Comparison of ENCODE assay signal across 8 mouse cellular contexts in the genomic region with DNA sequence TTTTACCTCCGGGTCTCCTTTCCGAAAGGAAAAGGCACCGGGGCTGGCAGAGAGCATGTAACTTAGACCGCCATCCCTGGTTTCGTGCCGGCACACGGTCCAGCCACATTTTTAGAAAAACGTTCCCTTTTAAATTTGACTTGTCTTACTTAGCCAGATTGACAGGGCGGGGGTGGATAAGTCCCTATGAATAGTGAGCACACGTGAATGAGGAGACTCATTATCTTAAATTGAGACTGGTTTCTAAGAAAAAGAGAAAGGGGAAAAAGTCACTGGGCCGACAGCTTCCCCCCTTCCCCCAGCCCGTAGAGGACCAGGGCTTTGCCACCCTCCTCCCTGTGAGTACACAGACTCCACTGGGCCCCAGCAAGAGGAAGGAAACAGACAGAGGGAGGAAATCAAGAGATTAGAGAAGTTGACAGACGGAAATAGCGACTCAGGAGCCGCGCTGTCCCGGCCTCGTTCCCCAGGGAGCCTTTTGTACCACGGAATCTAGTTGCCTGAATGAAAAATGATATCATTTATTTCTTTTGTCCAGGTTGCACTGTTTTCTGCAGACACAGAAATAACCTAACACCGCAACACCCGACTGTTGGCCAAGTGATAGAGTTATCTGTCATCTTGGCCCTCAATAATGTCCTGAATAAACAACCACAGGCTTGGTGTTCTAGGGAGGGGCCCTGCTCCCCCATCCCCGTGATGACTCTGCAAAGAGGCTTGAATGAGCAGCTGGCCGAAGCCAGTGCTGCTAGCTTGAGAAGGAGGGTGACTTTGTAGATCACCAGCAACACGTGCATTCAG. TPM values are rescaled to one million over a fixed set of nuclear protein-coding genes. Genes with fewer than 3 reads are reported as not detected.
DNase-seq lines count a peak whose midpoint lies in the region; ATAC-seq lines count a peak whose summit lies in the region.

No protein-coding gene starts in this region.

- H3K4me2 ChIP-seq in embryonic facial prominence, embryonic 15.5 days (replicated peaks): 0 out of 2 replicates have a peak overlapping the region, but pooled peaks have one; percentile 8
- peak overlapping the region; percentile 1; the same call in 1 of the 2 replicates for H3K4me2 ChIP-seq in hindbrain, embryonic 15.5 days
- H3K4me2 ChIP-seq in liver, embryonic 12.5 days: peak overlapping the region; percentile 50
- peak overlapping the region; percentile 28 for H3K4me2 ChIP-seq in neural tube, embryonic 12.5 days (replicated peaks)

- no peak overlapping the region for H3K9ac ChIP-seq in embryonic facial prominence, embryonic 15.5 days
- no peak overlapping the region for H3K9ac ChIP-seq in hindbrain, embryonic 15.5 days
- H3K9ac ChIP-seq in liver, embryonic 12.5 days: peak overlapping the region; percentile 9; the same call in 1 of the 2 replicates
- no peak overlapping the region for H3K9ac ChIP-seq in neural tube, embryonic 12.5 days

- 0 out of 2 replicates have a peak, but pooled peaks have one; percentile 39 for ATAC-seq in embryonic facial prominence, embryonic 15.5 days (ENCODE audit: insufficient number of reproducible peaks, low FRiP score, low TSS enrichment, low read depth)
- ATAC-seq in hindbrain, embryonic 15.5 days (ENCODE audit: low FRiP score, low read depth): no peak; the same call in 1 of the 2 replicates
- peak; percentile 59 for ATAC-seq in liver, embryonic 12.5 days
- no peak for ATAC-seq in neural tube, embryonic 12.5 days (ENCODE audit: low FRiP score, low read depth)

- 26% methylated on average over 24 of the region's 24 CpGs for WGBS in embryonic facial prominence, embryonic 15.5 days
- 22% methylated on average over 24 of the region's 24 CpGs for WGBS in hindbrain, embryonic 15.5 days
- WGBS in liver, embryonic 12.5 days (ENCODE audit: insufficient replicate concordance): 7% methylated on average over 24 of the region's 24 CpGs
- 34% methylated on average over 24 of the region's 24 CpGs for WGBS in neural tube, embryonic 12.5 days

- H3K27ac ChIP-seq in embryonic facial prominence, embryonic 15.5 days (replicated peaks): peak overlapping the region; percentile 44; the same call in 1 of the 2 replicates
- no peak overlapping the region for H3K27ac ChIP-seq in hindbrain, embryonic 15.5 days (replicated peaks)
- H3K27ac ChIP-seq in liver, embryonic 12.5 days: 0 out of 2 replicates have a peak overlapping the region, but pooled peaks have one; percentile 10
- no peak overlapping the region for H3K27ac ChIP-seq in neural tube, embryonic 12.5 days

- peaks cover 18% of the 10 kb centered on the region for H3K4me1 ChIP-seq in embryonic facial prominence, embryonic 15.5 days
- H3K4me1 ChIP-seq in hindbrain, embryonic 15.5 days (replicated peaks): peaks cover 14% of the 10 kb centered on the region; the same call in 1 of the 2 replicates
- H3K4me1 ChIP-seq in liver, embryonic 12.5 days: peaks cover 23% of the 10 kb centered on the region
- peaks cover 12% of the 10 kb centered on the region for H3K4me1 ChIP-seq in neural tube, embryonic 12.5 days

- no peaks in the 10 kb centered on the region for H3K27me3 ChIP-seq in embryonic facial prominence, embryonic 15.5 days
- 0 out of 2 replicates have a peak, but pooled peaks cover 6% of the 10 kb centered on the region for H3K27me3 ChIP-seq in hindbrain, embryonic 15.5 days
- H3K27me3 ChIP-seq in liver, embryonic 12.5 days (replicated peaks): peaks cover 55% of the 10 kb centered on the region
- peaks cover 5% of the 10 kb centered on the region; the same call in 1 of the 2 replicates for H3K27me3 ChIP-seq in neural tube, embryonic 12.5 days (replicated peaks)

- DNase-seq in adrenal gland, adult 2 months: peak; percentile 58
- no peak for DNase-seq in adrenal gland, postnatal 4 days (ENCODE audit: low spot score in 2 of 2)
- DNase-seq in urinary bladder, postnatal 14 days (ENCODE audit: low spot score): no peak
- no peak for DNase-seq in left cerebral cortex, postnatal 14 days (ENCODE audit: low spot score in 2 of 2)

- H3K36me3 ChIP-seq in embryonic facial prominence, embryonic 15.5 days: no peaks in the 10 kb centered on the region
- no peaks in the 10 kb centered on the region for H3K36me3 ChIP-seq in hindbrain, embryonic 15.5 days
- H3K36me3 ChIP-seq in liver, embryonic 12.5 days: no peaks in the 10 kb centered on the region
- H3K36me3 ChIP-seq in neural tube, embryonic 12.5 days: no peaks in the 10 kb centered on the region

- no peaks in the 10 kb centered on the region for H3K9me3 ChIP-seq in embryonic facial prominence, embryonic 15.5 days (replicated peaks)
- no peaks in the 10 kb centered on the region for H3K9me3 ChIP-seq in hindbrain, embryonic 15.5 days
- H3K9me3 ChIP-seq in liver, embryonic 12.5 days (replicated peaks): no peaks in the 10 kb centered on the region
- no peaks in the 10 kb centered on the region for H3K9me3 ChIP-seq in neural tube, embryonic 12.5 days

- no peak overlapping the region for H3K4me3 ChIP-seq in embryonic facial prominence, embryonic 15.5 days (replicated peaks)
- H3K4me3 ChIP-seq in hindbrain, embryonic 15.5 days: no peak overlapping the region
- no peak overlapping the region for H3K4me3 ChIP-seq in liver, embryonic 12.5 days
- H3K4me3 ChIP-seq in neural tube, embryonic 12.5 days: no peak overlapping the region

- intact Hi-C loops in left cerebral cortex, postnatal 14 days (cut with DNase I): no loop called here

RNA-seq across cellular contexts. Expression of gene Sost, which starts 14.1 kb away (rescaled TPM):
- not detected for total RNA-seq in adrenal gland, adult 2 months (2021)
- 0.39 and 0.41 TPM in 2 replicates for polyA plus RNA-seq in adrenal gland, adult 2 months (2012; rRNA removed)
- total RNA-seq in adrenal gland, postnatal 4 days (2021): under 1 TPM; 0.20 to 0.25 TPM
- polyA plus RNA-seq in embryonic facial prominence, embryonic 15.5 days (2015; fragmentation: Nextera tagmentation; extraction: Ambion mirVana): 0.23 and 0.49 TPM in 2 replicates
- 0.06 and 0.09 TPM in 2 replicates for polyA plus RNA-seq in hindbrain, embryonic 15.5 days (2015; fragmentation: Nextera tagmentation; extraction: Ambion mirVana)
- 0.10 TPM in 2 replicates for polyA plus RNA-seq in liver, embryonic 12.5 days (2016; fragmentation: Nextera tagmentation; extraction: Ambion mirVana)
- 0.20 and 0.22 TPM in 2 replicates for polyA plus RNA-seq in neural tube, embryonic 12.5 days (2016; fragmentation: Nextera tagmentation; extraction: Ambion mirVana)
- not detected for total RNA-seq in left cerebral cortex, postnatal 14 days (2021)

RNA-seq across cellular contexts. Expression of gene Cfap97d1, which starts 31.3 kb away (rescaled TPM):
- not detected for total RNA-seq in adrenal gland, adult 2 months (2021)
- not detected in 2 replicates for polyA plus RNA-seq in adrenal gland, adult 2 months (2012; rRNA removed)
- total RNA-seq in adrenal gland, postnatal 4 days (2021): not detected
- not detected in 2 replicates for polyA plus RNA-seq in embryonic facial prominence, embryonic 15.5 days (2015; fragmentation: Nextera tagmentation; extraction: Ambion mirVana)
- polyA plus RNA-seq in hindbrain, embryonic 15.5 days (2015; fragmentation: Nextera tagmentation; extraction: Ambion mirVana): not detected in 2 replicates
- polyA plus RNA-seq in liver, embryonic 12.5 days (2016; fragmentation: Nextera tagmentation; extraction: Ambion mirVana): not detected in 2 replicates
- not detected in 2 replicates for polyA plus RNA-seq in neural tube, embryonic 12.5 days (2016; fragmentation: Nextera tagmentation; extraction: Ambion mirVana)
- not detected for total RNA-seq in left cerebral cortex, postnatal 14 days (2021)

RNA-seq across cellular contexts. Expression of gene Dusp3, which starts 34.1 kb away (rescaled TPM):
- total RNA-seq in adrenal gland, adult 2 months (2021): 100 to 1,000 TPM in 1 of 2 experiments, 10 to 100 TPM in 1; 89.8 to 151 TPM
- polyA plus RNA-seq in adrenal gland, adult 2 months (2012; rRNA removed): 189 and 210 TPM in 2 replicates
- 10 to 100 TPM; 62.2 to 71.6 TPM for total RNA-seq in adrenal gland, postnatal 4 days (2021)
- polyA plus RNA-seq in embryonic facial prominence, embryonic 15.5 days (2015; fragmentation: Nextera tagmentation; extraction: Ambion mirVana): 26.2 and 29.9 TPM in 2 replicates
- 25.4 and 25.9 TPM in 2 replicates for polyA plus RNA-seq in hindbrain, embryonic 15.5 days (2015; fragmentation: Nextera tagmentation; extraction: Ambion mirVana)
- 12.9 and 13.4 TPM in 2 replicates for polyA plus RNA-seq in liver, embryonic 12.5 days (2016; fragmentation: Nextera tagmentation; extraction: Ambion mirVana)
- polyA plus RNA-seq in neural tube, embryonic 12.5 days (2016; fragmentation: Nextera tagmentation; extraction: Ambion mirVana): 13.0 and 15.6 TPM in 2 replicates
- total RNA-seq in left cerebral cortex, postnatal 14 days (2021): 100 to 1,000 TPM; 191 to 205 TPM

RNA-seq across cellular contexts. Expression of gene Meox1, which starts 58.6 kb away (rescaled TPM):
- total RNA-seq in adrenal gland, adult 2 months (2021): 1 to 10 TPM; 1.4 to 5.3 TPM
- polyA plus RNA-seq in adrenal gland, adult 2 months (2012; rRNA removed): 0.57 and 1.2 TPM in 2 replicates
- 1 to 10 TPM; 7.1 to 7.8 TPM for total RNA-seq in adrenal gland, postnatal 4 days (2021)
- 11.1 and 12.3 TPM in 2 replicates for polyA plus RNA-seq in embryonic facial prominence, embryonic 15.5 days (2015; fragmentation: Nextera tagmentation; extraction: Ambion mirVana)
- polyA plus RNA-seq in hindbrain, embryonic 15.5 days (2015; fragmentation: Nextera tagmentation; extraction: Ambion mirVana): 0.50 and 0.51 TPM in 2 replicates
- polyA plus RNA-seq in liver, embryonic 12.5 days (2016; fragmentation: Nextera tagmentation; extraction: Ambion mirVana): 0.72 and 1.3 TPM in 2 replicates
- 5.4 and 8.0 TPM in 2 replicates for polyA plus RNA-seq in neural tube, embryonic 12.5 days (2016; fragmentation: Nextera tagmentation; extraction: Ambion mirVana)
- 1 to 10 TPM; 2.1 to 2.4 TPM for total RNA-seq in left cerebral cortex, postnatal 14 days (2021)

Comparison
In these comparisons a context has a peak if more than half of its experiments do, and no peak if none do; other contexts are left out.
1. ATAC-seq: peak in embryonic facial prominence, embryonic 15.5 days (single experiment) and liver, embryonic 12.5 days (single experiment); none in hindbrain, embryonic 15.5 days (single experiment) and neural tube, embryonic 12.5 days (single experiment).
2. H3K27ac ChIP-seq: peak in embryonic facial prominence, embryonic 15.5 days (single experiment) and liver, embryonic 12.5 days (single experiment); none in hindbrain, embryonic 15.5 days (single experiment) and neural tube, embryonic 12.5 days (single experiment).
3. Peak in every context shown above with its lines, with median percentiles within 50 percentile points of each other: H3K4me2 ChIP-seq.